Mouse (Mus musculus): Measurements from ENCODE around the gene Rrp36. TPM values are rescaled to one million over a fixed set of nuclear protein-coding genes. Genes with fewer than 3 reads are reported as not detected.

Gene Rrp36
- polyA plus RNA-seq, 1 experiment from 2014 or later, result 49.7 TPM

GRCm38 (mm10) chr17:46704887-46705835 is 31.0 kb upstream of the Rrp36 start, which contains the start of gene Ppp2r5d:
Gene Ppp2r5d, minus strand, starts transcription at chr17:46705111.
- WGBS, result under 1% methylated on average over 48 of the region's 48 CpGs
- H3K27me3 ChIP-seq (ENCODE audit: control insufficient read depth, insufficient read depth, low read length), result no peaks in the 10 kb centered on the region
- H3K27ac ChIP-seq (ENCODE audit: low read length), result peak within 1 kb of the TSS; percentile 96
- no peaks in the 10 kb centered on the region for H3K36me3 ChIP-seq (ENCODE audit: control insufficient read depth, insufficient read depth, low read length)
- H3K4me2 ChIP-seq (ENCODE audit: low read depth, low read length), result peak within 1 kb of the TSS; percentile 95
- peak within 1 kb of the TSS; percentile 90 for H3K9ac ChIP-seq (ENCODE audit: low read length)
- H3K4me1 ChIP-seq (ENCODE audit: control insufficient read depth, insufficient read depth, low read length), result peaks cover 37% of the 10 kb centered on the region
- peak within 1 kb of the TSS; percentile 86 for H3K4me3 ChIP-seq (replicated peaks; ENCODE audit: low read length)
- no peaks in the 10 kb centered on the region for H3K9me3 ChIP-seq (replicated peaks; ENCODE audit: control insufficient read depth, low read length)
- peak; percentile 95 for ATAC-seq (ENCODE audit: insufficient read depth, low FRiP score)

GRCm38 (mm10) chr17:46703971-46704886 is 30.1 kb upstream of the Rrp36 start:
- Histone ChIP-seq H3K9ac (ENCODE audit: low read length) (peak overlapping the region; percentile 90), H3K36me3 (ENCODE audit: control insufficient read depth, insufficient read depth, low read length) (peaks cover 4% of the 10 kb centered on the region; the same call in 1 of the 2 replicates), H3K27me3 (ENCODE audit: control insufficient read depth, insufficient read depth, low read length) (no peaks in the 10 kb centered on the region), H3K4me1 (ENCODE audit: control insufficient read depth, insufficient read depth, low read length) (peaks cover 37% of the 10 kb centered on the region), H3K4me2 (ENCODE audit: low read depth, low read length) (peak overlapping the region; percentile 66), H3K27ac (ENCODE audit: low read length) (peak overlapping the region; percentile 96), H3K9me3 (replicated peaks; ENCODE audit: control insufficient read depth, low read length) (no peaks in the 10 kb centered on the region), H3K4me3 (replicated peaks; ENCODE audit: low read length) (peak overlapping the region; percentile 86)
- peak; percentile 83 for ATAC-seq (ENCODE audit: insufficient read depth, low FRiP score)
- WGBS, result 2% methylated on average over 40 of the region's 41 CpGs

GRCm38 (mm10) chr17:46702506-46702905 is 28.4 kb upstream of the Rrp36 start:
- Histone ChIP-seq H3K4me3 (replicated peaks; ENCODE audit: low read length) (peak overlapping the region; percentile 12; the same call in 1 of the 2 replicates), H3K9me3 (replicated peaks; ENCODE audit: control insufficient read depth, low read length) (no peaks in the 10 kb centered on the region), H3K4me2 (ENCODE audit: low read depth, low read length) (no peak overlapping the region), H3K9ac (ENCODE audit: low read length) (peak overlapping the region; percentile 90; the same call in 1 of the 2 replicates), H3K36me3 (ENCODE audit: control insufficient read depth, insufficient read depth, low read length) (peaks cover 4% of the 10 kb centered on the region; the same call in 1 of the 2 replicates), H3K4me1 (ENCODE audit: control insufficient read depth, insufficient read depth, low read length) (peaks cover 37% of the 10 kb centered on the region), H3K27me3 (ENCODE audit: control insufficient read depth, insufficient read depth, low read length) (no peaks in the 10 kb centered on the region), H3K27ac (ENCODE audit: low read length) (no peak overlapping the region)
- WGBS, result 85% methylated on average over 5 of the region's 5 CpGs
- ATAC-seq (ENCODE audit: insufficient read depth, low FRiP score), result no peak

GRCm38 (mm10) chr17:46702100-46702499 is 27.9 kb upstream of the Rrp36 start:
- 0 out of 2 replicates have a peak overlapping the region, but pooled peaks have one; percentile 39 for H3K9ac ChIP-seq (ENCODE audit: low read length)
- peaks cover 37% of the 10 kb centered on the region for H3K4me1 ChIP-seq (ENCODE audit: control insufficient read depth, insufficient read depth, low read length)

GRCm38 (mm10) chr17:46701489-46701888 is 27.3 kb upstream of the Rrp36 start:
- Histone ChIP-seq H3K27me3 (ENCODE audit: control insufficient read depth, insufficient read depth, low read length) (no peaks in the 10 kb centered on the region), H3K4me1 (ENCODE audit: control insufficient read depth, insufficient read depth, low read length) (peaks cover 37% of the 10 kb centered on the region), H3K4me2 (ENCODE audit: low read depth, low read length) (no peak overlapping the region), H3K9ac (ENCODE audit: low read length) (peak overlapping the region; percentile 39; the same call in 1 of the 2 replicates), H3K4me3 (replicated peaks; ENCODE audit: low read length) (no peak overlapping the region), H3K27ac (ENCODE audit: low read length) (no peak overlapping the region), H3K9me3 (replicated peaks; ENCODE audit: control insufficient read depth, low read length) (no peaks in the 10 kb centered on the region), H3K36me3 (ENCODE audit: control insufficient read depth, insufficient read depth, low read length) (peaks cover 4% of the 10 kb centered on the region; the same call in 1 of the 2 replicates)
- ATAC-seq (ENCODE audit: insufficient read depth, low FRiP score), result no peak
- 77% methylated on average over 12 of the region's 12 CpGs for WGBS

More at GRCm38 (mm10) chr17:46702100-46702499, 27.9 kb upstream of the Rrp36 start:
- Histone ChIP-seq H3K27me3 (ENCODE audit: control insufficient read depth, insufficient read depth, low read length) (no peaks in the 10 kb centered on the region), H3K27ac (ENCODE audit: low read length) (no peak overlapping the region), H3K9me3 (replicated peaks; ENCODE audit: control insufficient read depth, low read length) (no peaks in the 10 kb centered on the region), H3K4me3 (replicated peaks; ENCODE audit: low read length) (no peak overlapping the region), H3K4me2 (ENCODE audit: low read depth, low read length) (no peak overlapping the region), H3K36me3 (ENCODE audit: control insufficient read depth, insufficient read depth, low read length) (peaks cover 4% of the 10 kb centered on the region; the same call in 1 of the 2 replicates)
- ATAC-seq (ENCODE audit: insufficient read depth, low FRiP score), result no peak
- 78% methylated on average over 12 of the region's 12 CpGs for WGBS

GRCm38 (mm10) chr17:46699912-46700311 is 25.8 kb upstream of the Rrp36 start:
- ATAC-seq (ENCODE audit: insufficient read depth, low FRiP score), result no peak
- Histone ChIP-seq H3K36me3 (ENCODE audit: control insufficient read depth, insufficient read depth, low read length) (peaks cover 4% of the 10 kb centered on the region; the same call in 1 of the 2 replicates), H3K27ac (ENCODE audit: low read length) (no peak overlapping the region), H3K27me3 (ENCODE audit: control insufficient read depth, insufficient read depth, low read length) (no peaks in the 10 kb centered on the region), H3K4me2 (ENCODE audit: low read depth, low read length) (no peak overlapping the region), H3K4me1 (ENCODE audit: control insufficient read depth, insufficient read depth, low read length) (peaks cover 31% of the 10 kb centered on the region), H3K4me3 (replicated peaks; ENCODE audit: low read length) (no peak overlapping the region), H3K9ac (ENCODE audit: low read length) (no peak overlapping the region), H3K9me3 (replicated peaks; ENCODE audit: control insufficient read depth, low read length) (no peaks in the 10 kb centered on the region)
- 83% methylated on average over 3 of the region's 3 CpGs for WGBS

- Histone ChIP-seq H3K9me3 (replicated peaks; ENCODE audit: control insufficient read depth, low read length) (no peaks in the 10 kb centered on the region), H3K4me2 (ENCODE audit: low read depth, low read length) (no peak overlapping the region), H3K27ac (ENCODE audit: low read length) (no peak overlapping the region), H3K4me3 (replicated peaks; ENCODE audit: low read length) (no peak overlapping the region), H3K36me3 (ENCODE audit: control insufficient read depth, insufficient read depth, low read length) (peaks cover 4% of the 10 kb centered on the region; the same call in 1 of the 2 replicates), H3K4me1 (ENCODE audit: control insufficient read depth, insufficient read depth, low read length) (peaks cover 31% of the 10 kb centered on the region), H3K27me3 (ENCODE audit: control insufficient read depth, insufficient read depth, low read length) (no peaks in the 10 kb centered on the region), H3K9ac (ENCODE audit: low read length) (no peak overlapping the region)
- ATAC-seq (ENCODE audit: insufficient read depth, low FRiP score), result no peak
- WGBS, result 69% methylated on average over 5 of the region's 5 CpGs
Measured at GRCm38 (mm10) chr17:46699245-46699644, 25.1 kb upstream of the Rrp36 start.

GRCm38 (mm10) chr17:46698515-46698914 is 24.4 kb upstream of the Rrp36 start:
- no peak for ATAC-seq (ENCODE audit: insufficient read depth, low FRiP score)
- Histone ChIP-seq H3K27ac (ENCODE audit: low read length) (no peak overlapping the region), H3K4me2 (ENCODE audit: low read depth, low read length) (no peak overlapping the region), H3K9me3 (replicated peaks; ENCODE audit: control insufficient read depth, low read length) (no peaks in the 10 kb centered on the region), H3K4me3 (replicated peaks; ENCODE audit: low read length) (no peak overlapping the region), H3K4me1 (ENCODE audit: control insufficient read depth, insufficient read depth, low read length) (peaks cover 26% of the 10 kb centered on the region), H3K9ac (ENCODE audit: low read length) (no peak overlapping the region), H3K27me3 (ENCODE audit: control insufficient read depth, insufficient read depth, low read length) (no peaks in the 10 kb centered on the region), H3K36me3 (ENCODE audit: control insufficient read depth, insufficient read depth, low read length) (peaks cover 4% of the 10 kb centered on the region; the same call in 1 of the 2 replicates)
- 87% methylated on average over 6 of the region's 6 CpGs for WGBS
